Mouse (Mus musculus) ovary, postnatal 36 days (tissue): ENCODE results near the gene Uap1l1.

ENCODE experiments used
- DNase-seq: peaks from one replicate; pipeline ENCODE4 v3.0.0; 2022; ENCODE audit warnings: low spot score, mixed read lengths

Uap1l1 gene

DNA sequence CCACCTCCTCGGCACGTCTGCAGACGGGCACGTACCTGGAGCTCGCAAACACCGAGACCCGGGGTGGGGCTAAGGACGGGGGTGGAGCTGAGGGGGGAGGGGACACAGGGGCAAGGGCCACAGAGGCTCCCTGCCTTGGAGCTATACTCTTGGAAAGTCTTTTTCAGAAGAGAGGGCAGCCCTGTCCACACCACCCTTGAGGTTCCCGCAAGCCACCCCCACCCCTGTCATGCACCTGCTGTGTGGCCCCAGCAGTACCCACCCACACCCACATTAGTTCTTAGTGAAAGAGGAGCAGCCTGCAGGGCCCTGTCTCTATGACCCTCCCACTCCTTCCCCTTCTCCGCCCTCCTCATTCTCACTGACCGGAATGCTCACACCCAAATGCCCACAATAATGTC, 54.0 kb downstream of the Uap1l1 start:
- no peak for DNase-seq

DNA sequence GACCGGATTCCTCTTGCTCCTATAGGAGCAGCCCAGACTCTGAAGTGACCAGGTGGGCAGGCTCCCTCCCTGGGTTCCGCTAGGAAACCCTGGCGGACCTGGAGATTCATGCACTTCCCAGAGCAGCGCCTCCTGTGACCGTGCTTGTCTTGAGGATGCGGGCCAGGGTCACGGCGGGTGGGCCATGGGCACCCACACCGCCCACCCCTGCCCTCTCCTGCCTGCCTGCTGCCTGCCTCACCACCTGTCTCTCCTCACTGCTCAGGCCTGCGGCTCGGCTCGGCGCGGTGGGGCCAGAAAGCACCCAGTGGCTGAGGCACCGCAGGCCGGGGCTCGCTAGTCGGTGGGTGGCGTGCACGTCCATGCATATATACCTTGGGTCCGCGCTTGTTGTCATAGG, 54.5 kb downstream of the Uap1l1 start:
- no peak for DNase-seq

DNA sequence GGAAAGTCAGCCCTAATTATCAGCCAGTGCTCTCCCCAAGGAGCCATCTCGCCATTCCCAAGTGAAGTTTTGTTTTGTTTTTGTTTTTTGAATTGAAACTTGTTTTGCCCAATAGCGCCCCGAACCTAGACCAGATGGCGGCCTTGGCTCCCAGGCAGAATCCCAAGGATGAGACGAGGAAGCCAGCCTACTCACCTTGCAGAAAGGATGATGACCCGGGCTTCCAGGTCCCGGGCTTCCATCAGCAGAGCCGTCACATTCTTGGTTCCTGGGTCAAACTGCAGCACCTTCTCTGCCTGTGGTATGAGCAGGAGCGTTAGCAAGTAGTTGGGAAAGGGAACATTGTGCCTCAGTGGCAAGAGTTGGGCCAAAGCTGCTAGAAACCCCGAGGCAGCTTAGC, 55.3 kb downstream of the Uap1l1 start:
- DNase-seq, result no peak
